Mouse (Mus musculus) gastrocnemius, postnatal 4 days (tissue): ENCODE data around the gene B3galnt1. TPM values are rescaled to one million over a fixed set of nuclear protein-coding genes. Genes with fewer than 3 reads are reported as not detected.

Experiments used
- total RNA-seq, 2 experiments: library from RNA; stranded (reverse); gene quantifications; 2 replicates each; pipeline ENCODE4 v1.2.3; 2021

B3galnt1 gene
- total RNA-seq, 2 experiments from 2014 or later: 19.5 to 21.2 TPM

Other genes starting within 250 kb of the B3galnt1 start
- gene Nmd3, start 123.0 kb upstream of the B3galnt1 start, total RNA-seq: 10 to 100 TPM; 38.6 to 48.0 TPM